Comparison of ENCODE assay signal across 25 mouse cellular contexts in the genomic region with DNA sequence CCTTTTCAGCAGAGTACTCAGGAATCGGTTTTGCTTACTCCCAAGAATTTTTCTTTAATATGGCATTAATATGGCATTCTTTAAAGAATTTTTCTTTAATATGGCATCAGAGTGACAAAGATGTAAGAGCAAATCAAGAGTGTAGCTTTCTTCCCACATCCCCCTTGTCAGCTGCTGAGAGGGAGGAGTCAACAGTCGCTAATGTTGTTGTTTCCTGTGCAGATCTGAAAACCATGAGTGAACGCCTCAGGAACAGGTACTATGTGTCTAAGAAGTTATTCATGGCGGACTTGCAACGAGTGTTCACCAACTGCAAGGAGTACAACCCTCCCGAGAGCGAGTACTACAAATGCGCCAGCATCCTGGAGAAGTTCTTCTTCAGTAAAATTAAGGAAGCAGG. TPM values are rescaled to one million over a fixed set of nuclear protein-coding genes. Genes with fewer than 3 reads are reported as not detected.
"Had no signal": no experiment of that assay in that cellular context is flagged by ENCODE, and none has a peak within 500 bp of the region (broad histone marks: within the 10 kb centered on the region; RNA-seq: fewer than 3 reads in every experiment).

No protein-coding gene starts in this region.

- H3K27ac ChIP-seq: gastrocnemius, adult 2 months; heart, adult 2 months; heart, embryonic 10.5 days; hindbrain, embryonic 10.5 days; hindbrain, embryonic 12.5 days; hindbrain, embryonic 14.5 days; layer of hippocampus, adult 2 months; left cerebral cortex, adult 2 months; limb, embryonic 10.5 days; limb, embryonic 12.5 days; liver, embryonic 13.5 days had no signal

- H3K4me1 ChIP-seq: heart, embryonic 10.5 days; heart, embryonic 12.5 days; hindbrain, embryonic 10.5 days; hindbrain, embryonic 12.5 days; limb, embryonic 10.5 days; limb, embryonic 12.5 days; liver, embryonic 13.5 days had no signal

- H3K9me3 ChIP-seq: heart, embryonic 10.5 days; heart, embryonic 12.5 days; hindbrain, embryonic 10.5 days; hindbrain, embryonic 12.5 days; limb, embryonic 10.5 days; limb, embryonic 12.5 days; liver, embryonic 13.5 days had no signal

- H3K4me2 ChIP-seq: heart, embryonic 12.5 days; hindbrain, embryonic 12.5 days; hindbrain, embryonic 14.5 days; limb, embryonic 12.5 days; liver, embryonic 11.5 days; liver, embryonic 13.5 days had no signal

- DNase-seq: gastrocnemius, adult 2 months; gastrocnemius, postnatal 10 days; gastrocnemius, postnatal 25 days; heart, adult 2 months; heart, postnatal 10 days; heart, postnatal 4 days; kidney, adult 18-20 months; kidney, adult 8-10 months; kidney, postnatal 10 days; kidney, postnatal 25 days; kidney, postnatal 4 days; liver; liver, embryonic 13.5 days had no signal

- H3K27me3 ChIP-seq: heart, embryonic 12.5 days; hindbrain, embryonic 12.5 days; limb, embryonic 12.5 days; liver, embryonic 13.5 days had no signal

- H3K9ac ChIP-seq: heart, embryonic 12.5 days; hindbrain, embryonic 12.5 days; hindbrain, embryonic 14.5 days; limb, embryonic 12.5 days; liver, embryonic 13.5 days had no signal

- H3K4me3 ChIP-seq: gastrocnemius, adult 2 months; heart, adult 2 months; heart, embryonic 10.5 days; heart, embryonic 12.5 days; hindbrain, embryonic 10.5 days; hindbrain, embryonic 12.5 days; layer of hippocampus, adult 2 months; left cerebral cortex, adult 2 months; limb, embryonic 10.5 days; limb, embryonic 12.5 days; liver, embryonic 13.5 days had no signal

- ATAC-seq: hindbrain, embryonic 16.5 days; intestine, embryonic 16.5 days had no signal

RNA-seq across cellular contexts. Expression of a gene that starts 18.7 kb away (rescaled TPM):
- total RNA-seq: gastrocnemius, adult 2 months had no signal
